Mouse (Mus musculus) bone marrow macrophage, adult 2 months (primary cell): ENCODE data around the gene Kif18b. TPM values are rescaled to one million over a fixed set of nuclear protein-coding genes. Genes with fewer than 3 reads are reported as not detected.

Source experiments
- H3K27ac ChIP-seq: 2 replicates; pipeline ENCODE4 v1.5.1; 2012; ENCODE audit warnings: low read depth, low read length; ENCODE audit not compliant: insufficient read depth
- H3K4me1 ChIP-seq: 2 replicates; pipeline ENCODE4 v1.6.1; 2012; ENCODE audit warnings: low read length; ENCODE audit not compliant: control insufficient read depth, insufficient read depth
- H3K4me3 ChIP-seq: 2 replicates; pipeline ENCODE4 v1.5.1; 2012; ENCODE audit warnings: mild to moderate bottlenecking, low read length, moderate library complexity; ENCODE audit not compliant: insufficient read depth
- CTCF ChIP-seq: IDR thresholded peaks from 2 replicates; pipeline ENCODE4 v1.5.1; 2012; ENCODE audit warnings: low read depth, mild to moderate bottlenecking, low read length, moderate library complexity
- POLR2A ChIP-seq: IDR thresholded peaks from 2 replicates; pipeline ENCODE4 v1.6.1; 2012; ENCODE audit warnings: mild to moderate bottlenecking, low read depth, low read length, borderline replicate concordance
- polyA plus RNA-seq: library from polyadenylated mRNA; stranded (reverse); fragments of >200 nt; gene quantifications from 2 replicates; pipeline ENCODE4 v1.2.4, GENCODE M21; 2012; ENCODE audit not compliant: missing spikeins, insufficient read depth, insufficient read length

Kif18b gene
- polyA plus RNA-seq, 1 experiment: 11.9 TPM

DNA sequence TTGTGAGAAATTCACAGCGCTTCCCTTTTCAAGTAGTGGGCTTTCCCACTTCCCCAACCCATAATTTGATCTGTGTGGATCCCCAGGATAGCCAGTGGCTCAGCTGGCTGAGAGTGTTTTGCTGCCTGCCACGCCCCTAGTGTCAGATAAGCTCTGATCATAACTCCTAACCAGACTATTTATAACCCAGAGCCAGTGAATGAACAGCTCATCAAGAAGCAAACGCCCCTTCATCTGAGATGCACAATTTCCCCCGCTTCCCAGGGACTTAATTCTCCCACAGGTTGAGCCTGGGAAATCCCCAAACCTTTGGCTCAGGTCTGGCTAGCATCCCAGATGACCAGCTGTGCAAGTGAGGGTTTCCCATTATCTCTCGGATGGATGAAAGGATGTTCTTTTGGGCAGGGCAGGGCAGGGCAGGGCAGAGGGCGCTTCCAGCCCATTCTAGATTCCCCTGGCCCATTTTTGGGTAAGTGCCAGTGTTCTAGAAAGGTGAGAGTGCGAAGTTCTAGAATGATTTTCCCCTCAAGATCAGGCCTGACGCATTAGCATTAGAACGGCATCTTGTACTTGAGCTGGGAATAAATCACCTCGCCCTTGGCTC is 40.2 kb downstream of the Kif18b start, which contains the start of gene Fam187a:
Gene Fam187a (plus strand): TSS at position 554 of the 604 bp plus-strand sequence.
- Histone ChIP-seq H3K4me1 (peaks cover 6% of the 10 kb centered on the region), H3K27ac (no peak within 1 kb of the TSS), H3K4me3 (no peak within 1 kb of the TSS)
- TF ChIP-seq POLR2A: no peak
- TF ChIP-seq CTCF: no peak

DNA sequence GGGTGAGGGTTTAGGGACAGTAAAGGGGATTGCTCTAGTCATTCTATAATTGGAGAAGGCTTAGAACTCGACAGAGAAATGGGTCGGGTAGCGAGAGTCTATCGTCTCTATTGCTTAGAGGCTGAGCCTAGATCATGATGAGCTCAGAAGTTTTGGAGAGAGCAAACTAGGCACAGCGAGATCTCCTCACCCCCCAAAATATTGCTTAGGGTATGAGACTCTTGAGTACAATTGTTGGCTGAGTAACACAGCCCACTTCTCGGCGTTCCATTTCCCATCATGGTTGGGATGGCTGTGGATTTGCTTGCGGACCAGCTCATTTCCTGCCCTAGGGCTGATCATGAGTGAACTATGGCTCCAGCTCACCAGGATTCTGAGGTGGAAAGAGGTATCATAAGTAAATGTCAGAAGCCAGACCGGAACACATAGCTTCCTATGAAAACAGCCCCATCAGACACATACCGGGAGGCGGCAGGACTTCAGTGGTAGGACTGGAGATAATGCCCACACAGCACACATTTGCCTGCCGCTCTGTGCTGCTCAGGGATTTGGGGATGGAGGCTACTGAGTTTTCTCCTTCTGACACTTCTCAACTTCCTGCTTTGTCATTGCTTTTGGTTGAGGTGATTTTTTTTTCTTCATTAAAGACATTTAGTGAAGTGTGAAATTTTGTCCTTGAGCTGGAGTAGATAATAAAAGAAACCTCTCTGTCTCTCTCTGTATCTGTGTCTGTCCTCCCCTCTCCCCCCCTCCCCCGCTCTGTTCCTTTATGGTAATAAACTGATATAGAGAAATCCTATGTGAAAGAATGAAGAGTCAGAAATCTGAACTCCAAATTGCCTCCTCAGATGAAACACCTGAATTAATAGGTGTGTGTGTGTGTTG is 43.4 kb downstream of the Kif18b start:
- peaks cover 11% of the 10 kb centered on the region for H3K4me1 ChIP-seq
- no peak for TF ChIP-seq POLR2A
- no peak for TF ChIP-seq CTCF
- H3K4me3 ChIP-seq: peak overlapping the region; percentile 90
- no peak overlapping the region for H3K27ac ChIP-seq

DNA sequence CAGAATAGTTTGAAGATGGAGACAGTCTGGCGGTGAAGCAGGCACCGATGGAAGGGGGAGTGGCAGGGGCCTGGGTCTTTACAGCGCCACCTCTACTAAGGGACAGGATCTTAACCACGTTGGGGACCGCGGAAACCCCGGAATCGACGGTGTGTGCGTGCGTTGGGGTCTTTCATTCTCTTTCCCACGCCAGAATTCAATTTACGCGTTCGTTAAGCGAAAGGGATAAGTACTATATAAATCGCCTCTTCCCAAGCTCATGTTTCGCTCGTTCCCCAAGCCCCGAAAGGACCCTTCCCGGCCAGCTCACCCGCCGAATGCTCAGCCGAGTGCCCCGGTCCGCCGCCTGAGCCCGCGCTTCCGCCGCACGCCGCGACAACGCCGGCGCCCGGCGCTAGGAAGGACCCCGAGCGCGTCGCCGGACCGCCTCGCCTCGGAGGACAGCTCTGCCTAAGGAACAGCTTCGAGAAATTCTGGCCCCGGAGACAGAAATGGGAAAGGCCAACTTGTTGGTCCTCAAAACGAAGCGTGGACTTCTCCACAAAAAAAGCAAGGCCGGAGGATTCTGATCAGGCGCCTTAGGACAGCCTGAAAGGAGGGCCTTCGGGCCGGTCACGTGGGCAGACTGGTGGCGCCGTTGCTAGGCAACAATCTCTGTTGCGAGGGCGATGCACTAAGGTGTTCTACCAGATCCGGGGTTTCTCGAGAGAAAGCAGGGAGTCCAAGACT is 44.2 kb downstream of the Kif18b start, which contains the start of the genes Eftud2 and Ccdc103:
Gene Eftud2 (minus strand): TSS at position 401 of the 729 bp plus-strand sequence.
Gene Ccdc103 (plus strand): TSS at position 620 of the 729 bp plus-strand sequence.
- no peak for TF ChIP-seq POLR2A
- TF ChIP-seq CTCF: no peak
- Histone ChIP-seq H3K4me3 (peak within 1 kb of the TSS; percentile 90), H3K27ac (peak within 1 kb of the TSS; percentile 76), H3K4me1 (peaks cover 11% of the 10 kb centered on the region)

DNA sequence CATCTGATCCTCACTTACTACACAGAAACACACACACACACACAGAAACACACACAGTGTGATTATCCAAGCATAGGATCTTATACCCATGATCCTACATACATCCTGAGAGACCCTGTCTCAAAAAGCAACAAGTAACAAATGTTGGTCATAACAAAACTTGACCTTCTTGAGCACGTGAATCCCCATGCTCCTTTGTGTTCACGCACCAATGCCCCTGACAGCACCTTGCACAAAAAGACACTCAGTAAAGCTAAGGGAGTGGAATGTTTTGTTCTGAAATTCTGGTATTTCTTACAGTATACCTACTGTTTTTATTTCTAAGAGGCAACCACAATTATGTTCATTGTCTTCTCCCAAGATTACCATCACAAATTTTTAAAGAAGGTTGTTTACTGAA is 45.4 kb downstream of the Kif18b start:
- no peak overlapping the region; the same call in 1 of the 2 replicates for H3K4me3 ChIP-seq

DNA sequence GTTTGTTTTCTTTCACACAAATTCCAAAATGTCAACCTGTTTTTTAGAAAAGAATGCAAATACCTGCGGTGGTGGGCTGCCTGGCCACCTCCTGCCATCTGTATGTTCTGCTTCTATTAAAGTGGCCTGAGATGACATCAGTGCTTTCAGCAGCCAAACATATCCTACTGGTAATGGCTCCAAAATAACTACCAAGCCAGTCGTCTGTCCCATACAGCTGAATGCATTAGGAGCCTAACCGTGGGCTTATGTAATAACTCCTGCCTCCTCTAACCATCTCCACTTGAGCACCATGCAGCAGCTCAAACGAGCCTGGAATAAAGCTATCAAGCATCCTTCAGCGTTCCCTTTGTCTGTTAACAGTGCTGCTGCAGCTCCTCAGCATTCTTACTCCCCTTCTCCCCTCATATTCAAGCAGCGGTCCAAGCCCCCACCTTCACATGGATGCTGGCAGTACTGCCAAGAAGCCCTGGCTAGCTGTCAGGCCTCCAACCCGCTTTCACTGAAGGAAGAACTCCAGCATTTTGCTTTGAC is 50.1 kb downstream of the Kif18b start:
- no peak overlapping the region for H3K4me3 ChIP-seq
- H3K27ac ChIP-seq: no peak overlapping the region
- H3K4me1 ChIP-seq: peaks cover 5% of the 10 kb centered on the region
- no peak for TF ChIP-seq POLR2A
- no peak for TF ChIP-seq CTCF

More for the DNA sequence above, 45.4 kb downstream of the Kif18b start:
- H3K27ac ChIP-seq: no peak overlapping the region
- no peak for TF ChIP-seq CTCF
- no peak for TF ChIP-seq POLR2A
- H3K4me1 ChIP-seq: peaks cover 11% of the 10 kb centered on the region

DNA sequence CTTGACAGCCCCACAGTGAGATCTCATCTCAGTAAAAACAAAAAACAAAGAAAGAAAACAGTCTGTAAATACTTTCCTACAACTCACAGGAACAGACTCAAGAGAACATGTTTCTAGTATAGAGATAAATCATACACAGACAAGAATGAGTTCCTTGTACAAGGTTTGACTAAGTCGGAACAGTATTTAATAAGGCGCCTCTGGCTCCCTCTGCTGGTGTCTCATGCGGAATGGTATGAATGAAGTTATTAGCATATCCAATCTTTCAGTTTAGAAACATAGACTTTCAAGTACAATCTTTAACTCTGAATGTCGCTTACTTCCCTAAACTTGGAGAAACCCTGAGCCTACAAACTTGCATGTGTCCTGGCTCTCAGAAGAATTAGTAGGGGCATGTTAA is 60.7 kb downstream of the Kif18b start:
- no peak for TF ChIP-seq CTCF
- no peak for TF ChIP-seq POLR2A
- H3K27ac ChIP-seq: no peak overlapping the region
- no peaks in the 10 kb centered on the region for H3K4me1 ChIP-seq
- H3K4me3 ChIP-seq: no peak overlapping the region

DNA sequence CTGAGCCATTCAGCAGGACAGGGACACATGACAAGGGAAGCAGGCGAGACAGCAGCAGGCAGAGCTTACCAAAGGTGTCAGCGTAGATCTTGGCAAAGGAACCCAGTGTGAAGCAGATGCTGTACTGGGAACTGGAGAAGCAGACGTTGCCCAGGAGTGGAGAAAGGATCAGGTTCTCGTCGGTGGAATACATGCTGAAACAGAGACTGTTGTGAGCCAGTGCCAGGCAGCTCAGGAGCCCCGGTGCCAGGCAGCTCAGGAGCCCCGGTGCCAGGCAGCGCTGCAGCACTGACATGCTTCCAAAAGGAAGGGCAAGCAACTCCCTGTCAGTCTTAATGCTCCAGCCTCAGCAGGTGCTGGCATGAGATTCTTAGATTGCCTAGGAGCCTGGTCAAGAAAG is 65.0 kb downstream of the Kif18b start:
- H3K27ac ChIP-seq: no peak overlapping the region
- no peak overlapping the region for H3K4me3 ChIP-seq
- TF ChIP-seq CTCF (no peak), POLR2A (no peak)

DNA sequence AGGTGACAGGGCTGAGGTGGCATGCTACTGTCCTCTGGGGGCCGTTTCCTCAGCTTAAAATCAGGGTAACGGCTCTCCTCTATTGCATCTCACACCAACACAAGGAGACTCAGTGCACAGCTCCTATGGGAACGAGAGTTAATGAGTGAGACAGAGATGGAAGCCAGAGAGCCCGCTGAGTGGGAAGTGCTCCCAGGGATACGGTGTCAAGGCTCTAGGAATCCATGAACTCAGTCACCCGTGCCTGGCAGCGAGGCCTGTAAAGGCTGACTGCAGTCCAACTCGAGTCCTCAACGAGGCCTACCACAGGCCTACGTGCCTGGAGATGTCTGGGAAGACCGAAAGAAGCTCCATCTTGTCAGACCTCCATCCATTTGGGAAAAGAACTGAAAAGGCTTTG is 66.0 kb downstream of the Kif18b start:
- Histone ChIP-seq H3K27ac (no peak overlapping the region), H3K4me3 (no peak overlapping the region)
- no peak for TF ChIP-seq CTCF
- TF ChIP-seq POLR2A: no peak

More for the DNA sequence above, 65.0 kb downstream of the Kif18b start:
- no peaks in the 10 kb centered on the region for H3K4me1 ChIP-seq

DNA sequence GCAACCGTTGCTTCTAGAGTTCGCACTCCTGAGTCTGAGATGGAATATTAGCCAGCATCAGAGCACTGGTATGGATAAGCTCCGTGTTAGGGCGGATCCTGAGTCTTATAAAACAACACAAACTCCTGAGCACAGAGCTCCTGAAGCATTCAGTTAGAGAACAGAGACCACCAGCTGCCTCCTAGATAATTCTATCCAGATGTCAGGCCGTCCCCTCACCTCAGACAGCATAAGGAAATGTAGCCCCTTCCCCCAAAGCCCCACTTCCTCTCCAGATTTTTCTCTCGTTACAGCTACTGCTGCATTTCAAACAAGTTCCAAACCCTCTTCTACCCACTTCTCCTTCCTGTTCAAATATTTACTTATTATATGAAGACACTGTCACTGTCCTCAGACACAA is 69.0 kb downstream of the Kif18b start:
- no peak overlapping the region for H3K27ac ChIP-seq

More for the DNA sequence above, 66.0 kb downstream of the Kif18b start:
- H3K4me1 ChIP-seq: no peaks in the 10 kb centered on the region

More for the DNA sequence above, 69.0 kb downstream of the Kif18b start:
- Histone ChIP-seq H3K4me1 (no peaks in the 10 kb centered on the region), H3K4me3 (no peak overlapping the region)
- no peak for TF ChIP-seq CTCF
- TF ChIP-seq POLR2A: no peak

Other genes with a start within 250 kb of the Kif18b start
- 28.9 and 30.5 TPM in 2 replicates for gene Ccdc43, start 227.3 kb downstream of the Kif18b start, polyA plus RNA-seq
- gene Adam11, start 163.7 kb downstream of the Kif18b start, polyA plus RNA-seq: not detected in 2 replicates
- gene Gjc1, start 105.4 kb downstream of the Kif18b start, polyA plus RNA-seq: not detected in 2 replicates
- gene Higd1b, start 89.3 kb downstream of the Kif18b start, polyA plus RNA-seq: not detected in 2 replicates
- 40.2 and 57.1 TPM in 2 replicates for gene Eftud2, start 44.1 kb downstream of the Kif18b start, polyA plus RNA-seq
- gene Ccdc103, start 43.9 kb downstream of the Kif18b start, polyA plus RNA-seq: not detected in 2 replicates
- not detected in 2 replicates for gene Fam187a, start 40.0 kb downstream of the Kif18b start, polyA plus RNA-seq
- not detected in 2 replicates for gene Gfap, start 24.2 kb downstream of the Kif18b start, polyA plus RNA-seq
- not detected in 2 replicates for gene C1ql1, start 21.6 kb upstream of the Kif18b start, polyA plus RNA-seq
- gene Nmt1, start 103.1 kb upstream of the Kif18b start, polyA plus RNA-seq: 69.2 and 82.6 TPM in 2 replicates
- 40.9 and 43.2 TPM in 2 replicates for gene Dcakd, start 103.2 kb upstream of the Kif18b start, polyA plus RNA-seq
- 1.7 and 2.3 TPM in 2 replicates for gene Plcd3, start 176.5 kb upstream of the Kif18b start, polyA plus RNA-seq
- 27.4 and 30.4 TPM in 2 replicates for gene Acbd4, start 176.6 kb upstream of the Kif18b start, polyA plus RNA-seq
- gene Hexim1, start 191.1 kb upstream of the Kif18b start, polyA plus RNA-seq: 43.7 and 44.3 TPM in 2 replicates
- 3.1 and 3.6 TPM in 2 replicates for gene Hexim2, start 207.3 kb upstream of the Kif18b start, polyA plus RNA-seq
- 216 and 241 TPM in 2 replicates for gene Fmnl1, start 246.0 kb upstream of the Kif18b start, polyA plus RNA-seq